Comparison of ENCODE assay signal across 8 mouse cellular contexts in the genomic region with DNA sequence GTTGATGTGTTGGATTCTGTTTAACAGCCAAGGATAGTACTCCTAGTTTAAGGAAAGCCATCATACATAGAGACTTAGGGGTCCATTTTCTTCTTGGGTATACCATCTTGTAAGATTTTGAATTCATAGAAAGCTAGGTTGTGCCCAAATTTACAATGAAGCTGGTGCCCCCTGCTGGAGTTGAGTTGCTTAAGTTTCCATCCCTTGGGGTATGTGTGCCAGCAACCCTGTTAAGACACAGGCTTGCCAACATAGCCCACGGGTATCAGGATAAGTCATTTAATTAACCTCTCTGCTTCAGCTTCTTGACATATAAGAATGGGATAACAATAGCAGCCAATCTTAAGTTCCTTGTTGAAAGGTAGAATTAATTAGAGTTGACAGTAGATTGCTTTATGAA.
A peak's percentile ranks its signal among the peaks of the same experiment; 100 is the strongest.
DNase-seq lines count a peak whose midpoint lies in the region; ATAC-seq and TF ChIP-seq lines count a peak whose summit lies in the region.

No protein-coding gene starts in this region.

- TF ChIP-seq CTCF in lung, embryonic 14.5 days (IDR thresholded peaks at IDR 0.05; ENCODE audit: low read depth) = peak; percentile 72

- H3K9me3 ChIP-seq in forebrain, embryonic 16.5 days (ENCODE audit: control insufficient read depth, low read length) = no peaks in the 10 kb centered on the region
- no peaks in the 10 kb centered on the region for H3K9me3 ChIP-seq in lung, embryonic 14.5 days (ENCODE audit: low read depth, low read length)

- no peak overlapping the region for H3K9ac ChIP-seq in forebrain, embryonic 16.5 days (replicated peaks; ENCODE audit: low read depth, low read length)
- H3K9ac ChIP-seq in lung, embryonic 14.5 days = no peak overlapping the region

- peak; percentile 2 for DNase-seq in CD4-positive, CD25-positive, alpha-beta regulatory T cell, adult 2 months (ENCODE audit: low read depth, low spot score)
- DNase-seq in urinary bladder, adult 2 months (ENCODE audit: low spot score) = peak; percentile 21
- DNase-seq in urinary bladder, postnatal 4 days (ENCODE audit: low spot score in 2 of 2) = no peak
- peak; percentile 76 for DNase-seq in kidney, postnatal 4 days
- peak; percentile 86 for DNase-seq in lung, embryonic 14.5 days
- peak; percentile 8 for DNase-seq in thymus, postnatal 0 days (ENCODE audit: low spot score)

- H3K4me2 ChIP-seq in forebrain, embryonic 16.5 days (ENCODE audit: low read length) = no peak overlapping the region
- H3K4me2 ChIP-seq in lung, embryonic 14.5 days = no peak overlapping the region

- no peak overlapping the region for H3K27ac ChIP-seq in forebrain, embryonic 16.5 days (ENCODE audit: low read length)
- H3K27ac ChIP-seq in lung, embryonic 14.5 days (ENCODE audit: low read depth) = no peak overlapping the region

- 12% methylated on average over 1 of the region's 1 CpGs for WGBS in forebrain, embryonic 16.5 days
- 33% methylated on average over 1 of the region's 1 CpGs for WGBS in lung, embryonic 14.5 days

- no peak overlapping the region for H3K4me3 ChIP-seq in forebrain, embryonic 16.5 days (replicated peaks; ENCODE audit: low read length)
- no peak overlapping the region for H3K4me3 ChIP-seq in lung, embryonic 14.5 days (ENCODE audit: low read depth, low read length)

- H3K36me3 ChIP-seq in forebrain, embryonic 16.5 days (ENCODE audit: control insufficient read depth, insufficient read depth) = no peaks in the 10 kb centered on the region
- no peaks in the 10 kb centered on the region for H3K36me3 ChIP-seq in lung, embryonic 14.5 days (ENCODE audit: insufficient read depth)

- no peaks in the 10 kb centered on the region for H3K4me1 ChIP-seq in forebrain, embryonic 16.5 days (replicated peaks; ENCODE audit: control insufficient read depth, insufficient read depth, low read length)
- H3K4me1 ChIP-seq in lung, embryonic 14.5 days (ENCODE audit: insufficient read depth) = no peaks in the 10 kb centered on the region

- no peak for ATAC-seq in CD4-positive, CD25-positive, alpha-beta regulatory T cell, adult 4 months
- peak; percentile 62 for ATAC-seq in forebrain, embryonic 16.5 days
- ATAC-seq in lung, embryonic 14.5 days (ENCODE audit: insufficient read depth) = no peak

- H3K27me3 ChIP-seq in forebrain, embryonic 16.5 days (replicated peaks; ENCODE audit: control insufficient read depth, insufficient read depth, low read length) = no peaks in the 10 kb centered on the region
- H3K27me3 ChIP-seq in lung, embryonic 14.5 days (ENCODE audit: insufficient read depth, low read length) = no peaks in the 10 kb centered on the region

Comparison
In these comparisons a context has a peak if more than half of its experiments do, and no peak if none do; other contexts are left out.
1. DNase-seq: peak in CD4-positive, CD25-positive, alpha-beta regulatory T cell, adult 2 months (single experiment), urinary bladder, adult 2 months (single experiment), kidney, postnatal 4 days (2 of 2), lung, embryonic 14.5 days (single experiment) and thymus, postnatal 0 days (single experiment); none in urinary bladder, postnatal 4 days (0 of 2).